Mouse (Mus musculus): ENCODE results near the gene Kctd17.

GRCm38 (mm10) chr15:78422046-78422956, 6.1 kb upstream of the Kctd17 start:
- TF ChIP-seq CTCF (IDR thresholded peaks at IDR 0.05; ENCODE audit: low read depth), result peak; percentile 99
- TF ChIP-seq EP300 (IDR thresholded peaks at IDR 0.05; ENCODE audit: low read depth), result no peak
